In genomic region chr5:34500886-34501285, GRCm38 (mm10) we compare ENCODE assay signal across 29 mouse cellular contexts. TPM values are rescaled to one million over a fixed set of nuclear protein-coding genes. Genes with fewer than 3 reads are reported as not detected.
DNase-seq lines count a peak whose midpoint lies in the region; ATAC-seq and TF ChIP-seq lines count a peak whose summit lies in the region.
"Had no signal": no experiment of that assay in that cellular context is flagged by ENCODE, and none has a peak within 500 bp of the region (broad histone marks: within the 10 kb centered on the region; RNA-seq: fewer than 3 reads in every experiment).

No protein-coding gene starts in this region.

- DNase-seq in liver, embryonic 11.5 days (ENCODE audit: low spot score): peak; percentile 12
- DNase-seq in liver: no peak
- DNase-seq in ovary, adult 18-20 months (ENCODE audit: low spot score): no peak
- DNase-seq in left cerebral cortex, adult 9 months (ENCODE audit: low spot score in 2 of 2): no peak
- DNase-seq: adrenal gland, postnatal 25 days; cerebellum, adult 9-10 months; cerebellum, postnatal 36 days; embryo, embryonic 11 days; gastrocnemius, postnatal 25 days; heart, adult 18-20 months; heart, postnatal 10 days; kidney, adult 9 months; kidney, postnatal 10 days; layer of hippocampus, adult 9-11 months; lung, adult 2 months; lung, postnatal 10 days; right cerebral cortex, postnatal 4 days had no signal

- WGBS in liver, embryonic 11.5 days: 82% methylated on average over 5 of the region's 5 CpGs
- WGBS in macrophage (ENCODE audit: missing documents): 90% methylated on average over 4 of the region's 5 CpGs

- H3K4me2 ChIP-seq in liver, embryonic 11.5 days: no peak overlapping the region
- H3K4me2 ChIP-seq: embryonic facial prominence, embryonic 12.5 days; heart, embryonic 12.5 days; hindbrain, embryonic 15.5 days had no signal

- H3K27me3 ChIP-seq in liver, embryonic 11.5 days (replicated peaks; ENCODE audit: control insufficient read depth, insufficient read depth, low read length): no peaks in the 10 kb centered on the region
- H3K27me3 ChIP-seq: embryonic facial prominence, embryonic 12.5 days; heart, embryonic 12.5 days; hindbrain, embryonic 15.5 days had no signal

- no peak for TF ChIP-seq CTCF in bone marrow macrophage, adult 2 months (IDR thresholded peaks at IDR 0.05; ENCODE audit: low read depth, low read length)

- H3K4me1 ChIP-seq in liver, embryonic 11.5 days (replicated peaks; ENCODE audit: control insufficient read depth, insufficient read depth, low read length): 0 out of 2 replicates have a peak, but pooled peaks cover 3% of the 10 kb centered on the region
- peaks cover 39% of the 10 kb centered on the region for H3K4me1 ChIP-seq in bone marrow macrophage, adult 2 months (ENCODE audit: control insufficient read depth, insufficient read depth, low read length)
- H3K4me1 ChIP-seq: embryonic facial prominence, embryonic 12.5 days; hindbrain, embryonic 15.5 days had no signal

- H3K27ac ChIP-seq in liver, embryonic 11.5 days (ENCODE audit: low read depth, low read length): no peak overlapping the region
- H3K27ac ChIP-seq in bone marrow macrophage, adult 2 months (ENCODE audit: insufficient read depth, low read depth, low read length): peak overlapping the region; percentile 57
- H3K27ac ChIP-seq in macrophage: peak overlapping the region; percentile 56
- H3K27ac ChIP-seq: embryonic facial prominence, embryonic 12.5 days; hindbrain, embryonic 10.5 days; hindbrain, embryonic 15.5 days; left cerebral cortex, adult 2 months; liver, embryonic 14.5 days; midbrain, embryonic 10.5 days had no signal

- ATAC-seq in liver, embryonic 11.5 days (replicated peaks; ENCODE audit: low FRiP score): no peak
- ATAC-seq: forebrain, embryonic 14.5 days; intestine, embryonic 16.5 days; midbrain, embryonic 16.5 days had no signal

- no peak overlapping the region for H3K4me3 ChIP-seq in liver, embryonic 11.5 days (ENCODE audit: low read depth, low read length)
- H3K4me3 ChIP-seq in bone marrow macrophage, adult 2 months (ENCODE audit: insufficient read depth, low read length): no peak overlapping the region
- H3K4me3 ChIP-seq in macrophage (ENCODE audit: inconsistent target): no peak overlapping the region
- H3K4me3 ChIP-seq: embryonic facial prominence, embryonic 12.5 days; heart, embryonic 12.5 days; hindbrain, embryonic 10.5 days; hindbrain, embryonic 15.5 days; left cerebral cortex, adult 2 months; midbrain, embryonic 10.5 days had no signal

- H3K9ac ChIP-seq in liver, embryonic 11.5 days (ENCODE audit: low read depth, low read length): no peak overlapping the region
- H3K9ac ChIP-seq: embryonic facial prominence, embryonic 12.5 days; heart, embryonic 12.5 days; hindbrain, embryonic 15.5 days; liver, embryonic 14.5 days had no signal

- peaks cover 31% of the 10 kb centered on the region for H3K79me2 ChIP-seq in macrophage (ENCODE audit: inconsistent target)

- no peaks in the 10 kb centered on the region for H3K36me3 ChIP-seq in liver, embryonic 11.5 days (ENCODE audit: control insufficient read depth, insufficient read depth, low read length)
- peaks cover 48% of the 10 kb centered on the region; the same call in 1 of the 2 replicates for H3K36me3 ChIP-seq in macrophage (ENCODE audit: inconsistent target)
- H3K36me3 ChIP-seq: embryonic facial prominence, embryonic 12.5 days; hindbrain, embryonic 10.5 days; hindbrain, embryonic 15.5 days had no signal

- no peaks in the 10 kb centered on the region for H3K9me3 ChIP-seq in liver, embryonic 11.5 days (ENCODE audit: control insufficient read depth, low read length)
- H3K9me3 ChIP-seq: embryonic facial prominence, embryonic 12.5 days; heart, embryonic 12.5 days; hindbrain, embryonic 10.5 days; hindbrain, embryonic 15.5 days; midbrain, embryonic 10.5 days had no signal

- no peak for TF ChIP-seq POLR2A in bone marrow macrophage, adult 2 months (IDR thresholded peaks at IDR 0.05; ENCODE audit: borderline replicate concordance, low read depth, low read length)

RNA-seq across cellular contexts. Expression of gene Tnip2, which starts 12.9 kb away (rescaled TPM):
- 12.3 and 12.8 TPM in 2 replicates for polyA plus RNA-seq in liver, embryonic 11.5 days (2014; fragmentation: Nextera tagmentation; extraction: Ambion mirVana)
- 34.2 and 43.9 TPM in 2 replicates for polyA plus RNA-seq in bone marrow macrophage, adult 2 months (2012; ENCODE audit: insufficient read depth, insufficient read length, missing spikeins)
- total RNA-seq in macrophage (2018; cell fraction: chromatin; rRNA removed): 100 to 1,000 TPM; 108 to 396 (median 174) TPM
- total RNA-seq in macrophage (2018; cell fraction: cytosol; rRNA removed): 10 to 100 TPM; 16.4 to 32.3 (median 19.7) TPM
- total RNA-seq in macrophage (2018; cell fraction: nucleus; rRNA removed): 100 to 1,000 TPM in 14 of 26 experiments, 10 to 100 TPM in 12; 60.1 to 370 (median 104) TPM
- 20.0 to 28.2 TPM (median 24.5 TPM) in 3 replicates for polyA plus RNA-seq in macrophage (2018)

RNA-seq across cellular contexts. Expression of gene Sh3bp2, which starts 24.8 kb away (rescaled TPM):
- polyA plus RNA-seq in liver, embryonic 11.5 days (2014; fragmentation: Nextera tagmentation; extraction: Ambion mirVana): 5.2 and 8.4 TPM in 2 replicates
- 129 and 132 TPM in 2 replicates for polyA plus RNA-seq in bone marrow macrophage, adult 2 months (2012; ENCODE audit: insufficient read depth, insufficient read length, missing spikeins)
- 100 to 1,000 TPM; 175 to 607 (median 366) TPM for total RNA-seq in macrophage (2018; cell fraction: chromatin; rRNA removed)
- 100 to 1,000 TPM in 18 of 26 experiments, 10 to 100 TPM in 8; 68.6 to 194 (median 120) TPM for total RNA-seq in macrophage (2018; cell fraction: cytosol; rRNA removed)
- total RNA-seq in macrophage (2018; cell fraction: nucleus; rRNA removed): 100 to 1,000 TPM; 130 to 352 (median 231) TPM
- polyA plus RNA-seq in macrophage (2018): 112 to 135 TPM (median 116 TPM) in 3 replicates

Comparison
In these comparisons a context has a peak if more than half of its experiments do, and no peak if none do; other contexts are left out.
1. RNA of gene Sh3bp2, which starts 24.8 kb away (polyA plus RNA-seq): 129 to 132 TPM in bone marrow macrophage, adult 2 months and 112 to 135 TPM in macrophage; 5.2 to 8.4 TPM in liver, embryonic 11.5 days; every median in the first group is over 10 times any median in the second.